Mouse (Mus musculus) liver, embryonic 14.5 days (tissue): ENCODE data around the gene Celsr1.

Experiments used
- CTCF ChIP-seq: IDR thresholded peaks from 2 replicates; pipeline ENCODE4 v1.5.1; 2016; ENCODE audit warnings: antibody characterized with exemption, low read depth, control low read depth
- EP300 ChIP-seq: IDR thresholded peaks from 2 replicates; pipeline ENCODE4 v1.6.1; 2016; ENCODE audit warnings: antibody characterized with exemption, low read depth

GRCm38 (mm10) chr15:85962691-85963090 lies 70.9 kb downstream of the Celsr1 start:
- no peak for TF ChIP-seq CTCF
- TF ChIP-seq EP300 = no peak
